Mouse (Mus musculus): ENCODE measurements around the gene Mthfd1l. TPM values are rescaled to one million over a fixed set of nuclear protein-coding genes. Genes with fewer than 3 reads are reported as not detected.
A peak's percentile ranks its signal among the peaks of the same experiment; 100 is the strongest.

Gene Mthfd1l
- total RNA-seq, 2 experiments from 2014 or later: 0.87 to 1.3 TPM

GRCm38 (mm10) chr10:4036476-4036875, 63.6 kb downstream of the Mthfd1l start:
- DNase-seq: no peak
- intact Hi-C loops (cut with DNase I): loop anchor here (2.0 kb wide), 1 partner anchor 296 kb away; no protein-coding TSS in a partner anchor

DNA sequence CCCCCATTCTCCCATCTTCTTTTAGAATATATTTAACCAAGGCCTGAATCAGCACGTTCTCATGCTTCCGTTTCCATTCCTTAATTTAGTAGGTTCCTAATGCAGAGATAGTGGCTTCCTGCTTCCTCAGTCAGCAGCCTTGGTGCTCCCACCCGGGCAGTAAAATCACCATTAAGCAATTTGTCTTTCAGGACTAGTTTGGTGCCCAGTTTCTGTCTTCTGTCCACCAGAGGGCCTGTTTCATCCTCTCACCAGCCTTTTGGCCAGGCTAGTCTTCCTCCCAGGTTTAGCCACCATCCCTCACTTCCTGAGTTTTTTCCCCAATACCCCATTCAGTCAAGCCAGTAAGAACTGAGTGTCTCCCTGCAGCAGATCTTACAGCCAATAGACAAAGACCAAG, 64.1 kb downstream of the Mthfd1l start:
- no peak for DNase-seq
- intact Hi-C loops (cut with DNase I): loop anchor here (2.0 kb wide), 1 partner anchor 296 kb away; no protein-coding TSS in a partner anchor

DNA sequence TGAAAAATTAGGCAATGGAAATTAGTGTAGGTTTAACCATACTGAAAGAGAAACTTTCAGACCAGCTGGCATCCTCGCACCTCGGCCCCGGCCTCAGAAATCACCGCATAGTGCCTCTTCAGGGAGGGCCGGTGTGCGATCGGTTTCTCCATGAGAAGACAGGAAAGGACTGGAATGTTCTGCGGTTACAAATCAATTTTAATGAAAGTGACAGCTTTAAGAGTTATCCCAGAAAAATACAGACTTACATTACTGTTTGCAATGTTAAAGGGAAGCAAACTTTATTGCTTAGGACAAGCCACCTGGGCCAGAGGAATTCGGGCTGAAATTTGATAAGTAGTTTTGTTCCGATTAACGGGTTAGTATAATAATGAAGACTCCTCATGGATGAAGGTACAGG, 65.7 kb downstream of the Mthfd1l start:
- DNase-seq: no peak
- intact Hi-C loops (cut with DNase I): no loop called here

GRCm38 (mm10) chr10:4041691-4042090, 68.8 kb downstream of the Mthfd1l start:
- DNase-seq: peak; percentile 61 to 73
- intact Hi-C loops (cut with DNase I): loop anchor here (5.0 kb wide), 1 partner anchor 111 kb away; no protein-coding TSS in a partner anchor

GRCm38 (mm10) chr10:4044421-4044820, 71.5 kb downstream of the Mthfd1l start:
- intact Hi-C loops (cut with DNase I): loop anchor here (5.0 kb wide), 1 partner anchor 108 kb away; no protein-coding TSS in a partner anchor
- no peak for DNase-seq

DNA sequence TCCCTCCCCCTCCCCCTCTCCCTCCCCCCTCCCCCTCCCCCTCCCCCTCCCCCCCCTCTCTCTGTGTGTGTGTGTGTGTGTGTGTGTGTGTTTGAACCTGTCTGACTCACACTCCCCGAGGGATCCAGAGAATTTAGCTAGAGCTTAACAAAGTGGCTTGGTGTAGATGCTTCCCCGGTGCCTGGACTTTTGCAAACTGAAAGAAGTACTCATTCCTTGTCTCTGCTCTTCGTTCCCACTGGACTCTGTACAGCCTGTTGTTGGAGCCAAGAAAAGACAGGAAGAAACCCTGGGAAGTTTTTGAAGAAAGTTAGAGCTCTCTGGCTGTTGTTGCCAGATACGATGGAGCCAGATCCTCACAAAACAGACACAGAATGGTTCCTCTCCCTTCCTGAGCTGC, 73.6 kb downstream of the Mthfd1l start:
- intact Hi-C loops (cut with DNase I): loop anchor here (2.0 kb wide), 1 partner anchor 30 kb away; no protein-coding TSS in a partner anchor

DNA sequence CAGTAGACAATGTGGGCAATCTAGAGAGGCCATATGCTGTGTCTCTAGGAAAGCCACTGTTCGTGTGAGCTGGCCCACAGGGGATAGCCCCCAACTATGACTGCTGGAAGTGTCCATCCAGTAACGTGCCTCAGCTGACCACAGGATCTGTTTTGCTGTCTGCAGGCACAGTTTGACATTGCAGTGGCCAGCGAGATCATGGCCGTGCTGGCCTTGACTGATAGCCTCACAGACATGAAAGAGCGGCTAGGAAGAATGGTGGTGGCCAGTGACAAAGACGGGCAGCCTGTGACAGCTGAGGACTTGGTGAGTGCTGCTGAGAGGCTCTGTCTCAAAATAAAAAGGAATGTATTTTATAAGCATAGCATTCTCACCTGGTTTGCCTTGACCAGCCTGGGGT, 74.7 kb downstream of the Mthfd1l start:
- no peak for DNase-seq
- intact Hi-C loops (cut with DNase I): loop anchor here (2.0 kb wide), 1 partner anchor 29 kb away; no protein-coding TSS in a partner anchor

More for the DNA sequence above, 73.6 kb downstream of the Mthfd1l start:
- peak in 1 of 2 experiments; percentile 35 for DNase-seq

GRCm38 (mm10) chr10:4050236-4050635, 77.3 kb downstream of the Mthfd1l start:
- no peak for DNase-seq
- intact Hi-C loops (cut with DNase I): no loop called here

DNA sequence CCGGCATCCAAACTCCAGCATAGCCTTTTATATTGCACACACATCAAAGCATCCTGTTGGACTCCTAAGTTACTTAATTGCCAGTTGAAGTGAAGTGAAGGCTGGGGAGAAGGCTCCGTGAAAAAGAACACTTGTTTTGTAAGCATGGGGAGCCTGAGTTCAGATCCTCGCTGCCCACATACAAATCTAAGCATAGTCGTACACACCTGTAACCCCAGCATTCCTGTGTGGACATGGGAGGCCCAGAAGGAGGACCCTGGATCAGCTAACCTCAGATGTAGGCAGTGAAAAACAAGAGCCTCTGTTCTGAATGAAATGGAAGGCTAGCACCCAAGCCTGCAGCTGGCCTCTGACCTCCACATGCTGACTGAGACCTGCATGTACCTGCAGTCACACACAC, 79.8 kb downstream of the Mthfd1l start:
- intact Hi-C loops (cut with DNase I): no loop called here
- DNase-seq: no peak

- intact Hi-C loops (cut with DNase I): no loop called here
- peak in 1 of 2 experiments; percentile 43 for DNase-seq
These were observed 80.6 kb downstream of the Mthfd1l start for GRCm38 (mm10) chr10:4053278-4054061.

- intact Hi-C loops (cut with DNase I): no loop called here
- DNase-seq: no peak
These were observed 81.7 kb downstream of the Mthfd1l start for GRCm38 (mm10) chr10:4054589-4054988.

- intact Hi-C loops (cut with DNase I): no loop called here
- no peak for DNase-seq
These were observed 84.5 kb downstream of the Mthfd1l start for GRCm38 (mm10) chr10:4057397-4057796.

GRCm38 (mm10) chr10:4057832-4058231, 84.9 kb downstream of the Mthfd1l start:
- intact Hi-C loops (cut with DNase I): no loop called here
- DNase-seq: no peak

GRCm38 (mm10) chr10:4061071-4061987, 88.4 kb downstream of the Mthfd1l start:
- intact Hi-C loops (cut with DNase I): no loop called here
- DNase-seq: no peak

- intact Hi-C loops (cut with DNase I): no loop called here
- DNase-seq: no peak
These were observed 90.6 kb downstream of the Mthfd1l start for GRCm38 (mm10) chr10:4063537-4063936.

DNA sequence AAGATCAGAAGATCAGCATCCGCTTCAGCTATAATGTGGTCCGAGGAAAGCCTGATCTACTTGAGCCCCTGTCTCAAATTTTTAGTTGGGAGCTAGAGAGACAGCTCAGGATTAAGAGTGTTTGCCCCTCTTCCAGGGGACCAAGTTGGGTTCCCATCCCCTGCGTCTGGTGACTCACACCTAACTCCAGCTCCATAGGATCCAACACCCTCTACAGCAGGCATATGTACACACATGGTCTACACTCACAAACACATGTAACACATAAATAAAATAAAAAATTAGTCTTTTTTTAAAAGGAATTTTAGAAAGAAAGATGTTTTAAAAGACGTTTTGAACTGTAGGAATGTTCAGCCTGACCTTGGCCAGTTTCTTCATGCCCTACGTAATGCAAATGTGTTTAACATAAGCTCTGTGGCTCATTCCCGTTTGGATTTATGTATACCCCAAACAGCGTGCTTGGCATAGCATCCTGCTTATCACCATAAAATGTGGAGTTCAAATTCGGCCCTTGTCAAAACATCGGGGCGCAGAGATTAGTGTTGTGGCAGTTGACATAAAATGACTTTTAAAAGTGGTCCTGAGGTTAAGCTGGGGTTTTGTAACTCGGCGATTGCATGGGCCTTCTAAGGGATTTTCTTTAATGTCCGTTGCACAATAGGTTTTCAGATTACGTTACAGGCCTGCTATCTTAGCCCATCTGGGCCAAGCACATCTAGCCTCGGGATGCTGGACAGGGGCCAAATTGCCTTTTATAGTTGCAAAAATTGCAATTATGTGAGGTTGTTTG, 92.6 kb downstream of the Mthfd1l start:
- intact Hi-C loops (cut with DNase I): no loop called here
- DNase-seq: no peak

DNA sequence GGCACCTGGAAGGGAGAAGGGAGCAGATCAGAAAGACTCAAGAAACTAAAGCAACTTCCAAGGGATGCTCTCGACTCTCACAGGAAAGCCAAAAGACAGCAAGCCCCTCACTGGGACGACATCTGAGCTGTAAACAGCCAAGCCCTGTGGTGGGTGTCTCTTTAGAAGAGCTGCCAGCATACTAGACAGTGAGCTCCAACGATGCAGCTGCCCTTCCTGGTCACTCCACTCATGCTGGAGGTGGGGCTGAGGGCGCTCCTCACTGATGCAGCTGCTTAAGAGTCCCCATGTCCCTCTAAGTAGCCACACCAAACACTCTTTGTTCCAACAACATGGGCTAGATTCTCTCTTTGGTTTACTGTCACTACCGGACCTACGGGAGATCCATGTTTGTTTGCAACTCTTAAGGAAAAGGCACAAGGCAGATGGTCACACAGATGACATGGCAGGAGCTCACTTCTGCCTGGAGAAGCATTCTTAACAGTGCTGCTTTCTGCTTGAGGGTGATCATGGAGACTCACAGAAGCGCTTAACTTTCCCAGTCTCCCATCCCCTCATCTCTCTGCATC, 96.4 kb downstream of the Mthfd1l start:
- DNase-seq: no peak
- intact Hi-C loops (cut with DNase I): no loop called here

GRCm38 (mm10) chr10:4070061-4070460, 97.1 kb downstream of the Mthfd1l start:
- intact Hi-C loops (cut with DNase I): no loop called here
- no peak for DNase-seq

DNA sequence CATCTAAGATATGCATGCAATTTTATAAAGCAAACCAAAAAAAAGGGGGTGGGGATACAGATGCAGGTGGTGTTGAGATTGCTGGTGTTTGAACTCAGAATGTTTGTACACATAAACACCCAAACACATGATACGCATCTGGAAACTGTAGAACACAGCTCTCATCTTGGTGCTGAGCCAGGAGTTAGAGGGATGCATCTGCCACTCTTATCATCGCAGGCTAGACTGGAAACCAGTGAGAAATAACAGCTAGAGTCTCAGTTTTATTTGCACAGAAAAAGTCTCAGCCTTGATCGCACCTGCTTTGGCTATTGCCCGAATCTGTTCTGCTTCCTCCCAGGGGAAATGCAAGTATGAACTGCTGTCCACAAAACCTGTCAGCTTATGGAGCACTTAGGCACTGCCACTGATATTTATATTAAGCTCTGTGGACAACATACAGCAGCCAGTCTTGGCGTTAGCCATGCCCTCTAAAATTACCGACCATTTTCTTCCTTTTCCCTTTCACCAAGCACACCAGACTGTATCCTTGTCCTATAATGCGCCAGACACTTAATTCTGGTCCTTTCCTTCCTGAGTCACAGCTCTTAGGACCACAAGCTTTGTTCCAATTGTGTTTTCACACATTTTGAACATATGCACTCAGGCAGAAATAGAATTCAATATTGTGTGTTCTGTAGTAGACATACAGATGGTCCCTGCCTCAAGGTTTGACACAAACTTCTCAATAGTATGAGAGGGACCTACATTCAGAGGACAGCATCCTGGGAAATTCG, 98.3 kb downstream of the Mthfd1l start:
- no peak for DNase-seq
- intact Hi-C loops (cut with DNase I): no loop called here

Measured in heart, postnatal 36 days (tissue).